Mouse (Mus musculus) B cell, adult 2 months (primary cell): ENCODE measurements around the gene Sugp2.
"Not testable (repeated sequence)": the region's sequence is repeated elsewhere in the genome, so short reads cannot be mapped to it uniquely, and the experiment has no call there.

Experiments
- DNase-seq, 2 experiments: peaks; one replicate each; pipeline ENCODE4 v3.0.0; 2022

Sugp2 gene

GRCm38 (mm10) chr8:70234080-70234780 is at the start of gene Sugp2, which contains the start of gene Armc6:
TSS of gene Sugp2 (plus strand) at chr8:70234226.
TSS of gene Armc6 (minus strand) at chr8:70234466.
- peak; percentile 94 to 95 for DNase-seq

- no peak for DNase-seq
Observed at GRCm38 (mm10) chr8:70188707-70189106, 45.3 kb upstream of the Sugp2 start.

DNA sequence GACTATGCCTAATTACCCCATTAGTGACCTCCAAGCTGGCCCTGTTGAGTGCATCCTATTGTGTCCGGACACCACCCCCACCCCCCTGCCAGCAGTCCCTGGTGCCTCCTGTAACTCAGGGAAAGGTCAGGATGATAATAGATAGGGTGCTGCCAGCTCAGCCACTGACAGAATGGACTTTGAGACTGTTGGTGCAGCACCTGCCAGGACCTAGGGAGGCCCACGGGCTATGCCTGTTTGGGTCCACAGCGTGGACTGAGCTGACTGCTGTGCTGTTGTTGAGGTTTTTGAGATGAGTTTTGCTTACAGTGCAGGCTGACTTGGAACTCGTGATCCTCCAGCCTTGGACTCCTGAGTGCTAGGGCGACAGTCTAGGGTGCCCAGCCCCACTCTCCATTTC is 40.8 kb upstream of the Sugp2 start:
- DNase-seq: no peak

DNA sequence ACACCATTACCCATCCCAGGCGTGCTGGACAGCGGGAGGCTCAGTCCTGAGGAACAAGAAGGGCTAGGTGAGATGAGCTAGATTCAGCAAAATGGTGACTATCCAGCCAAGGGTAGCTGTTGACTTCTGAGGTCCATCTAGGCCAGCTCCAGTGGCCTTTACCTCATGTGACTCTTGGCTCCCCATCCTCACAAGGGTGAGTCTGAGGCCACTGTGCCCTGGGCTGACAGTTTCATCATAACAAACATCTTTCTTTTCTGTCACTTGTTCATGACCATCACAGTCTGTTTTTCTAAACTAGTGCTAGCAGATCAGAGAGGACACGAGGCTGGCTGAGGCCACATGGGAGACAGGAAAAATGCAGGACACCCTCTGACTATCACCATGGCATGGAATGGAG is 39.8 kb upstream of the Sugp2 start:
- DNase-seq: no peak

- no peak for DNase-seq
Observed at GRCm38 (mm10) chr8:70195762-70196161, 38.3 kb upstream of the Sugp2 start.

- no peak for DNase-seq
Observed at GRCm38 (mm10) chr8:70197603-70198002, 36.4 kb upstream of the Sugp2 start.

- no peak for DNase-seq
Observed at GRCm38 (mm10) chr8:70200098-70200681, 33.8 kb upstream of the Sugp2 start.

DNA sequence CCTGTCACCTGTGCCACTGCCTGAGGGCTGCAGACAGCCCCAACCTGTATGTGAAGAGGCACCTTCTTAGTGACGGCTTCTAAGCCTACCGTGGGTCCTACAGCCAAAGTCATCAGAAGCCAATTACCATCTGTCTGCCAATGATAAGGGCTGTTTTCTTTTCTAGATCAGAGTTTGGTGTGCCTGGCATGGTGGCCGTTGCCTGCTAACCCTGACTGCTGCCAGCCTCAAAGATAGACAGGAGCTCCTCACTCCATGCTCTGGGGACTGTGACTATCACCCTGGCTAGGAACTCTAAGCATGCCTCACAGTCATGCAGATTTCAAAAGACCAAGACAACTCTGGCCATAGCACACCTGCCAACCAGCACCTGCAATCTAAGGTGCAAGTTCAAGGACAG is 32.6 kb upstream of the Sugp2 start:
- DNase-seq: no peak

DNA sequence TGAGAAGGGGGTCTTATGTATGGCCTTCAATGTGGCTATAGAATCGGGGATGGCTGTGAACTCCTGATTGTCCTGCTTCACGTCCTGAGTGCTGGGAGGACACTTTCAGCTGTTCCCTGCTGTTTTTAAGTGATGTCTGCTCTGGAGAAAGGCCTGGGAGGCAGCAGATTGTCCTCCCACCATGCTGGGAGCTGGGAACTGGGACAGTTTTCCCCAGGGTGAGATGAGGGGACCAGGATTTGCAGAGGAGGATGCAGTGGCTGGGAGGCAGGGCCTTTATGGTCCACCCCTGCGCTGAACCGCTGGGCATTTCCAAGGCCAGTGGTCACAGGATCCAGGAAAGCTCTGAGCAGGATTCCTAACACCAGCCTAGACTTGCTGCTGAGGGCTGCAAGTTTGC is 31.0 kb upstream of the Sugp2 start:
- no peak for DNase-seq

DNA sequence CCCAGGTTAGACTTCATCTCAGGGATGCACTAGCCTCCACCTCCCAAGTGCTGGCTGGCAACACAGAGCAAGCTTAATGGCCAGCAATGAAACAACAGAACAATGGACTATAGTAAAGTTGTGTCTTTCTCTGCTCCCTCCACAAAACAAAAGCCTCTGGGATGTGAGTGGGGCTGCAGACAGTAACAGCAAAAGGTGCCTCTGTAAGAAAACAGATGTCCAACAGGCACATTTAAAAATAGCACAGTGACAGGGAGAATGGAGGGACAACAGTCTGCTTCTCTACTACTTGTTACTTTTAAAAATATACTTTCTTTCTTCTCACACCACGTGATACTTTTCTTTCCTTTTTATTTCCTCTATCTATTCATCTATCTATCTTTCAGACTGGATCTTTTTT is 29.3 kb upstream of the Sugp2 start:
- no peak for DNase-seq

GRCm38 (mm10) chr8:70208130-70208529 is 25.9 kb upstream of the Sugp2 start:
- DNase-seq: no peak

- no peak for DNase-seq
Observed at GRCm38 (mm10) chr8:70210538-70210937, 23.5 kb upstream of the Sugp2 start.

DNA sequence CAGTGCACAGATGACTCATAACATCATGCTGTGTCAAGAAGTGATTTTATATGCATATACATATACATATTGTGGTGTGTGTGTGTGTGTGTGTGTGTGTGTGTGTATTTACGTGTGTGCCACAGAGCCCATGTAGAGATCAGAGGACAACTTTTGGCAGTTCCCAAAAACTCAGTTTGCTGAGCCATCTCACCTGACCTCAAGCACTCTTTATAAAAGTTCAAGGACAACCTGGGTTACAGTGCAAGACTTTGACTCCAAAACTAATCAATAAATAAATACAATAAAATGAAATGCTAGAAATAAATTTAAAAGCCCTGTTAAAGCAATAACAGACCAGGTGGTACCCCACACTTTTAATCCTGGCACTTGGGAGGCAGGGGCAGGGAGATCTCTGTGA is 22.8 kb upstream of the Sugp2 start:
- no peak for DNase-seq

GRCm38 (mm10) chr8:70211726-70212111 is 22.3 kb upstream of the Sugp2 start:
- DNase-seq: no peak

DNA sequence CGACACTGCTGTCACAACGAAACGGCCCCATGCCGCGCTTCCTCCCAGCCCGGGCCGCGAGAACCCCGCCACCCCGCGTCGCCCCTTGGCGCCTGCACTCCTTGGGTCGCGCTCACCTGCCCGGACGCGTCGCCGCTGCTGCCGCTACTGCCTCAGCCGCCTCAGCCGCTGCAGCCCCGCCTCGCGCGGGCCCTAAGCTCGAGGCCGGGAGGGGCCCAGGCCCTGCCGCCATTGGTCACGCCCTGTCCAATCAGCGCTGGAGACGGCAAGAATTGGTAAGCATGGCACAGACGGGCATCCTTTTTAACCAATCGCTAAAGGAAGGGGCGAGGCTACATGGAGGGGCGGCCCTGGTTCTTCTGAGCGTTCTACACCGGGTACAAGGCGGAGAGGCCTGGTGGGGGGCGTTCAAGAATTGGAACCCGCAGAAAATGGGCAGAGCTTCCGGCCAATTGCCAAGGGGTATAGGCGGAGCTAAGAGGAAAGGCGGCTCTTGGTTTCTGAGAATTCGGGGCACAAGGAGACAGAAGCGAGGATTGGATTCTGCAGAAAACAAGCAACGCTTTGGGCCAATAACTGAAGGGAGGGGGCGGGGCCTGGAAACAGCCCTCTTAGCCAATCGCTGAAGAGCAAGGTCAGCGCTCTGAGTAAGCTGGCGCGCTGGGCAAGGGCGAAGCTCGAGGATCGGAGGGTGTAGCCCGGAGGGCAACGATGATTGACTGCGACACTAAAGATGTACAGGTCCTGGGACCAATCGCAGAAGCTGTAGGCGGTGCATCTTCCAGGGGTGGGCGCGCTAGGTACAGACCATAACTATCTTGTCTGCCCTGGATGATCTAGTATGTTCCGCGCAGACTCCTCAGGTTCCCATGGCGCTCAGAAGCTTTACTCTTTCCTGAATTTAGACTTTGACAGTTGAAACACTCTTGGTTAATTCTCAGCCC is 21.6 kb upstream of the Sugp2 start, which contains the start of gene Slc25a42:
Gene Slc25a42, minus strand, starts transcription at position 194 of the 944 bp plus-strand sequence.
- peak; percentile 91 to 94 for DNase-seq

GRCm38 (mm10) chr8:70214411-70214810 is 19.6 kb upstream of the Sugp2 start:
- no peak for DNase-seq

DNA sequence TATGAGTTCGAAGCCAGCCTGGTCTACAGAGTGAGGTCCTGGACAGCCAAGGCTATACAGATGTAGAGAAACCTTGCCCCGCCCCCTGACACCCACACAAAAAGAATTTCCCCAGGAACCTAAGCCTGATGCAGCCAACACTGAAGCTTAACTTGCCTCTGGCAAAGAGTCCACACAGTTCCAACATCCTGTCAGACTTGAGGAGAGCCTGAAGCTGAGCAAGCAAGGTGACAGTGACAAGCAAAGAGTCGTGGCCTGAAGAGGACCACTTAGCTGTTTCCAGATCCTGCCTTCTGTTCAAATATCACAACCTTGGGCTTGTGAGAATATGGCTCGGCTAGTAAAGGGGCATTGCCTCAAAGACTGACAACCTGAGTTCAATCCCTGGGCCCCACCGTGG is 18.9 kb upstream of the Sugp2 start:
- DNase-seq: no peak

DNA sequence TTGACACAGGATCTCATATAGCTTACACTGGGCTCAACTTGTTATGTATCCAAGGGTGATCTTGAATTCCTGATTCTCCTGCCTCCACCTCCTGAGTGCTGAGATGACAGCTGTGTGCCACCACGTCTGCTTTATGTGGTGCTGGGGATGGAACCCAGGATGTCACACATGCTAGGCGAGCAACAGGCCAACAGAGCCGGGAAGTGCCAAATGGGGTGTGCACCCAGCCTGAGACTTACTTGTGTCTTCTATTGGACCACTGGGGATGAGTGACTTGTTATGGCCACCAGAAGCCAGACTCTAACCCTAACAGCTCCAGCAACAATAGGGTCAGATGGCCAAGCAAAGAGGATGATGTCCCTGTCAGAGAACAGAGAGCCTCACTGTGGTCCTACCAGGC is 17.9 kb upstream of the Sugp2 start:
- not testable (repeated sequence) for DNase-seq

GRCm38 (mm10) chr8:70216566-70216965 is 17.5 kb upstream of the Sugp2 start:
- DNase-seq: no peak

- DNase-seq: no peak
Observed at GRCm38 (mm10) chr8:70217441-70217840, 16.6 kb upstream of the Sugp2 start.

GRCm38 (mm10) chr8:70219107-70219684 is 14.8 kb upstream of the Sugp2 start:
- DNase-seq: no peak

- no peak for DNase-seq
Observed at GRCm38 (mm10) chr8:70220236-70220840, 13.7 kb upstream of the Sugp2 start.

- DNase-seq: no peak
Observed at GRCm38 (mm10) chr8:70220911-70221310, 13.1 kb upstream of the Sugp2 start.
